Mouse (Mus musculus) ES-E14 (cell line): ENCODE results near the gene Olfr638. TPM values are rescaled to one million over a fixed set of nuclear protein-coding genes. Genes with fewer than 3 reads are reported as not detected.

Experiments used
- DNase-seq: peaks from one replicate; pipeline ENCODE4 v3.0.0-alpha.2; 2013; ENCODE audit warnings: low read depth, low spot score
- H3K27ac ChIP-seq: 2 replicates; pipeline ENCODE4 v1.5.1; 2012; ENCODE audit warnings: low read depth, mild to moderate bottlenecking, low read length, moderate library complexity, mixed read lengths; ENCODE audit not compliant: poor library complexity, insufficient read depth, severe bottlenecking
- H3K36me3 ChIP-seq: 2 replicates; pipeline ENCODE4 v1.6.1; 2012; ENCODE audit warnings: mild to moderate bottlenecking, low read length, moderate library complexity, mixed read lengths; ENCODE audit not compliant: control insufficient read depth, poor library complexity, insufficient read depth, severe bottlenecking
- H3K4me1 ChIP-seq, 2 experiments: fragments of 150-350 bp in 1 of 2; sonication (generic) in 1 of 2; 2 replicates each; pipeline ENCODE4 v1.6.1; 2012; ENCODE audit warnings: low read length in 2 of 2, mild to moderate bottlenecking in 1 of 2, mixed read lengths in 1 of 2; ENCODE audit not compliant: control insufficient read depth in 2 of 2, insufficient read depth in 2 of 2, poor library complexity in 1 of 2
- H3K4me3 ChIP-seq, 2 experiments: fragments of 150-350 bp in 1 of 2; sonication (generic) in 1 of 2; 2 replicates each; pipeline ENCODE4 v1.5.1; 2012; ENCODE audit warnings: low read length in 2 of 2, low read depth in 1 of 2, mild to moderate bottlenecking in 1 of 2, mixed read lengths in 1 of 2; ENCODE audit not compliant: insufficient read depth in 1 of 2, poor library complexity in 1 of 2, severe bottlenecking in 1 of 2
- H3K9ac ChIP-seq: 2 replicates; pipeline ENCODE4 v1.6.1; 2012; ENCODE audit warnings: low read depth, mild to moderate bottlenecking, low read length, mixed read lengths; ENCODE audit not compliant: poor library complexity, insufficient read depth, severe bottlenecking
- H3K9me3 ChIP-seq: fragments of 150-350 bp; sonication (generic); 2 replicates; pipeline ENCODE4 v1.6.1; 2012; ENCODE audit warnings: low read depth, mild to moderate bottlenecking, low read length; ENCODE audit not compliant: control insufficient read depth, insufficient read depth
- CHD2 ChIP-seq: IDR thresholded peaks from 2 replicates; pipeline ENCODE4 v1.6.1; 2014; ENCODE audit warnings: mild to moderate bottlenecking, low read depth, low read length, inconsistent platforms
- HCFC1 ChIP-seq: IDR thresholded peaks from 2 replicates; pipeline ENCODE4 v1.6.1; 2012; ENCODE audit warnings: low read length, inconsistent platforms, borderline replicate concordance; ENCODE audit not compliant: insufficient read depth
- MAFK ChIP-seq: IDR thresholded peaks from 2 replicates; pipeline ENCODE4 v1.6.1; 2014; ENCODE audit warnings: mild to moderate bottlenecking, low read depth, low read length, inconsistent platforms; ENCODE audit not compliant: insufficient read depth
- ZC3H11A ChIP-seq: IDR thresholded peaks from 2 replicates; pipeline ENCODE4 v1.6.1; 2012; ENCODE audit warnings: low read depth, mild to moderate bottlenecking, inconsistent platforms, low read length, borderline replicate concordance
- ZNF384 ChIP-seq: IDR thresholded peaks from 2 replicates; pipeline ENCODE4 v1.6.1; 2012; ENCODE audit warnings: low read depth, low read length, inconsistent platforms
- in situ Hi-C, 2 experiments: fragments of 600-800 bp; cut with MboI; formaldehyde crosslinking; loops; one replicate each; pipeline ENCODE4 v1.15.1; 2025; ENCODE audit warnings: low sequenced_read_pairs in 2 of 2, inconsistent platforms in 1 of 2; ENCODE audit not compliant: unreplicated experiment in 2 of 2
- total RNA-seq: library from RNA; depleted of rRNA; stranded (reverse); fragments of 300-350 nt; gene quantifications from 2 replicates; pipeline ENCODE4 v1.2.3, GENCODE M21; 2012

Olfr638 gene
- total RNA-seq, 1 experiment, result not detected

DNA sequence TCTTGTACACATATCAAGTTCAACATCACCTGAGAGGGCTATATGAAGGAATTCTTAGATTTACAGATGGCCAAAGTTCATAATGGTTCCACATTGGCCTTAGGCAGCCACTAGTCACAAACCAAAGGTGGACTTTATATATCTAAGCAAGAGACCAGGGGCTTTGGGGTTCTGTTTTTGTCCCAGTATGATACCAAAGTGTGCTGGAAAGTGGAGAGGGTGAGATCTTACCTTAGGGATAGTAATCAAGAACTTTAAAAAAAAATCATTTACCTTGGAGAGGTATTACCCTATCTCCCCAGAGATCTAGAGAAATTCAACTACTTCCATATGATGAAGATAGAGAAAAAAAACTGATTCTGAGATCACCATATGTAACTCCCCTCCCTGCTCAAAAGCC, 18.7 kb downstream of the Olfr638 start, which contains the start of gene Olfr639:
Gene Olfr639, minus strand, starts transcription at position 101 of the 400 bp plus-strand sequence.
- DNase-seq, result no peak
- no peak within 1 kb of the TSS for H3K27ac ChIP-seq
- no peaks in the 10 kb centered on the region for H3K4me1 ChIP-seq
- TF ChIP-seq ZNF384 (no peak), HCFC1 (no peak), MAFK (no peak), CHD2 (no peak), ZC3H11A (no peak)
- in situ Hi-C loops, result no loop called here
- H3K9me3 ChIP-seq, result no peaks in the 10 kb centered on the region
- no peak within 1 kb of the TSS for H3K4me3 ChIP-seq
- H3K36me3 ChIP-seq, result no peaks in the 10 kb centered on the region
- H3K9ac ChIP-seq, result no peak within 1 kb of the TSS

DNA sequence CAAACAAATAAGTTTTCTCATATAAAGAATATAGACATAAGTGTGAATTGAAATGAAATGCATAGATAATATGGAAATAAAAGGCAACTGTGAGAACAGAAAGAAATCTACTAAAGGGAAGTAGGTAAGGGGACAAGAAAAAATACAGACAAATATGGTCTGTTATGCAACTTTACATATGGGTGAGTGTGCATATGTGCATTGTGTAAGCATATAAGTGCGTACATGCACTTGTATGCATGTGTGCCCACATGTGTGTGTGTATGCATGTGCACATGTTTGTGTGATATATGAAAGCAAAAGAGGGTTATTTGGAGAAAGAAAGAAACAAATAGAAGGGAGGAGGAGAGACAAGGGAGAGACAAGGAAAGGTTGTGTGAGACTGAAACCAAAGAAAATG, 20.4 kb downstream of the Olfr638 start:
- TF ChIP-seq ZC3H11A, result no peak
- no peak for TF ChIP-seq MAFK
- no peak for TF ChIP-seq HCFC1
- TF ChIP-seq ZNF384, result no peak
- no peak for TF ChIP-seq CHD2
- Histone ChIP-seq H3K4me3 (no peak overlapping the region), H3K9ac (no peak overlapping the region), H3K27ac (no peak overlapping the region), H3K36me3 (no peaks in the 10 kb centered on the region), H3K9me3 (no peaks in the 10 kb centered on the region), H3K4me1 (no peaks in the 10 kb centered on the region)
- in situ Hi-C loops, result no loop called here
- DNase-seq, result no peak

DNA sequence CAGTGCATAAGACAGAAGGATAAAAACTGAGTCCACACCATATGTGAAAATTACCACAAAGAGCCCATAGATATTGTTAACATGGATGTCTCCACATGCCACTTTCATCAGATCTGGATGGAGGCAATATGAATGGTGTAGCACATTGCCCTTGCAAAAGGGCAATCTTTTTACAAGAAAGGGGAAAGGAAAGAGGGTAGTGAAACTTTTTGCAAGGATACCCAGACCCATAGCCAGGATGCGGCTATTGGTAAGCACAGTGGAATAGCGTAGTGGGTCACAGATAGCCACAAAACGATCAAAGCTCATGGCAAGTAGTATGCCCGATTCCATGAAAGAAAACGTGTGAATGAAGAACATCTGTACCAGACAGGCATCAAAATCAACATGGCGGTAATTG, 23.1 kb downstream of the Olfr638 start:
- Histone ChIP-seq H3K36me3 (no peaks in the 10 kb centered on the region), H3K4me1 (no peaks in the 10 kb centered on the region), H3K4me3 (no peak overlapping the region), H3K27ac (no peak overlapping the region), H3K9me3 (no peaks in the 10 kb centered on the region), H3K9ac (no peak overlapping the region)
- in situ Hi-C loops, result no loop called here
- DNase-seq, result no peak
- TF ChIP-seq ZNF384, result no peak
- no peak for TF ChIP-seq ZC3H11A
- no peak for TF ChIP-seq HCFC1
- no peak for TF ChIP-seq CHD2
- no peak for TF ChIP-seq MAFK

DNA sequence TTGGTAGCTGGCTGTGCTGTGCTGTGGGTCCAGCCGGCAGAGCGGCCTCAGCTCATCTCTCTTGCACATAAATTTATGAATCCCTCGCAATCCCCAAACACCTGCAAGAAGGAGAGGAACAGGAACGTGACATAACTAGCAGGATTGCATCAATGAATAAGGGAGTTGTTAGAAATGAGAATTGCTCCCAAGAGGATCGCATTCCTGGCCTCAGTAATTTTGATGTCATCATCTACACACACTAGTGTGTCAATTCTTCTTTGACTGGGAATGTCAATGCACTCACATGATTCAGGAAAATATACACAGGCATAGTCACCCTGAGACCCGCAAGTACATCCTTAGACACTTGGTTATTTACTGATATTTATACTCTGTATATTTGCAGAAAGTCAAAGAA, 26.9 kb downstream of the Olfr638 start, which contains the start of gene Olfr640:
Gene Olfr640, minus strand, starts transcription at position 101 of the 400 bp plus-strand sequence.
- in situ Hi-C loops, result no loop called here
- no peaks in the 10 kb centered on the region for H3K9me3 ChIP-seq
- no peak within 1 kb of the TSS for H3K9ac ChIP-seq
- no peaks in the 10 kb centered on the region for H3K36me3 ChIP-seq
- DNase-seq, result no peak
- TF ChIP-seq ZNF384 (no peak), MAFK (no peak), HCFC1 (no peak), CHD2 (no peak), ZC3H11A (no peak)
- no peak within 1 kb of the TSS for H3K4me3 ChIP-seq
- H3K4me1 ChIP-seq, result no peaks in the 10 kb centered on the region
- H3K27ac ChIP-seq, result no peak within 1 kb of the TSS

DNA sequence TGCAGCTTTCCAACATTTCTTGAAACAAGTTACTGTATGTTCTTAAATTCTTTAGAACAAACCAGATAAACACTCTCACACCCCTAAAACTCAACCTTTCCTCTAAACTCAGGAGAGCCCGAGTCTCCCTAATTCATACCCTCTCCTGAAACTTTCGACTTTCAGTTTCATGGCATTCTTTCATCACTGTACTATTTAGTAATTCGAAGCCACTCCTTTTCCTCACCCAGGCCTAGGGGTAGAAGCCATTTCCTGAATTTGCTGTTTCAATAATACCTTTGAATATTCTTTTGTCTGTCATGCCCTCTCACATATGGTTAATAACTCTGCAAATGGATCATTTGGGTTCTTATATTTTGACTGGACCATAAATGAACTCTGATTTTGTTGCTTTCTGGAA, 28.4 kb downstream of the Olfr638 start:
- H3K4me1 ChIP-seq, result no peaks in the 10 kb centered on the region
- no peaks in the 10 kb centered on the region for H3K9me3 ChIP-seq
- in situ Hi-C loops, result no loop called here
- TF ChIP-seq CHD2 (no peak), ZC3H11A (no peak), HCFC1 (no peak), ZNF384 (no peak), MAFK (no peak)
- H3K4me3 ChIP-seq, result no peak overlapping the region
- no peak overlapping the region for H3K9ac ChIP-seq
- H3K36me3 ChIP-seq, result no peaks in the 10 kb centered on the region
- H3K27ac ChIP-seq, result no peak overlapping the region
- no peak for DNase-seq
